Mouse (Mus musculus): ENCODE data around the gene Kpna3. TPM values are rescaled to one million over a fixed set of nuclear protein-coding genes. Genes with fewer than 3 reads are reported as not detected.

Kpna3 gene
- polyA plus RNA-seq, 1 experiment: 5.4 TPM

DNA sequence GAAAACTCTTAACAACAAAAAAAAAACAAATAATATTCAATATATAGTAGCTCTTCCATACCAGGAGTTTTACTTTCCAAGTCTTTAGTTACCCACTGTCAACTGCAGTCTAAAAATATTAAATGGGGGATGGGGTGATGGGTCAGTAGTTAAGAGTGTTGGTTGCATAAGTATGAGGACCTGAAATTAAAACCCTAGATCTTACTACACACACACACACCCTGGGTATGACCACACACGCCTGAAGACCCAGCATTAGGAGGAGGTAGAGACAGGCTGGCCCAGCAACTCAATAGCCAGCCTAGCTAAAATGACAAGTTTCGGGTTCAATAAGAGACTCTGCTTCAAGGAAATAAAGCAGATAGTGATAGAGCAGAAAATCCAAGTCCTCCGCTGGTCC is 32.6 kb downstream of the Kpna3 start:
- DNase-seq (ENCODE audit: low read depth, low spot score): no peak
- WGBS: 95% methylated on average over 3 of the region's 3 CpGs

DNA sequence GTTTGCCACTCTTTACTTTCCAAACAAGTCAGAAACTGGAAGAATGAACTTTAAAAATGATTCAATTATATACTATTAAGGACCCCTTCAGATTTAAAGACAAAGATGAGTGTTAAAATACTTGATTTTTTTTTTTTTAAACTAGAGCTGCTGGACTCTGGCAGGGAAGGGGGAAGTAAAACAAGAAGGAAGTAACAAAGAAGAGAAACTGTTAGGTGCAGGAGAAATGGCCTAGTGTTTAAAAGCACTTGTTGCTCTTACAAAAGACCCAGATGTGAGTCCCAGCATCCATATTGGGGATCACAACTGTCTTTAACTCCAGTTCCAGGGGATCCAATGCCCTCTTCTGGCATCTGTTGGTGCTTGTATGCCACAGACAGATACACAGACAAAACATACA is 33.9 kb downstream of the Kpna3 start:
- DNase-seq (ENCODE audit: low read depth, low spot score): no peak

DNA sequence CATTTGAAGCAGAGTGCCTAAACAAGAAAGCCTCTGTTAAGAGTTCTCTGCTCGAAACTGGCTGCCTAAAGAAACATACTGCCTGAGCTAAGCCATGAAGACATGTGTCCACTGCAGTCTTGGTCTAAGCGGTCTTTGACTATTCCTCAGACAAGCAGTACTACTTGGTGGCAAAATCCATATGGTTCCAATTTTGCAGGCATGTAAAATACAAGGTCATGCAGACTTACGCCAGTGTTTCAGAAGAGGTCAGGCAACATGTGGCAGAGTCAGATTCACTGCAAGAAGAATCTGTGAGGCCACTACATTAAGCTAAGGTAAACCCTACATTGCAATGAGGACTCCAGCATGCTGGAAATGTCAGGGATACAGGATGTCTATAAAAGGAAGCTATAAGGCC is 34.7 kb downstream of the Kpna3 start:
- WGBS: 96% methylated on average over 3 of the region's 3 CpGs
- no peak for DNase-seq (ENCODE audit: low read depth, low spot score)

DNA sequence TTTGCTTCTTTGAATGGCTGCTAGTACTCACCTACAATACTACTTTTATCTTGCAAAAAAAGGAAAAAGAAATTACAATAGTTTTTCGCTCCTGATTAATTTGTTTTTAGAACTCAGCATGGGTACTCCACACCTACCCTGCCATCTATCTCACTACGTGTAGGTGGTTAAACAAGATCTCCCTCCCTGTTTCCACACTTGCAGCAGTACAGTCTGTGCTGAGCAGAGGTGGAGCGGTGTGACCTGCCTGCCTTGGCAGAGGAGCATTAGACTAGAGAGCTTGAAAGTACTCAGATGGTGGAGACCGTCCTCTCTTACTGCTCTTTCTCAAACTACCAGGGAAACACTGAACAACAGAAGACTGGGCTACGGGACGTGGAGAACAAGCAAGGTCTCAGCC is 44.9 kb downstream of the Kpna3 start:
- WGBS: 93% methylated on average over 6 of the region's 6 CpGs
- no peak for DNase-seq (ENCODE audit: low read depth, low spot score)

DNA sequence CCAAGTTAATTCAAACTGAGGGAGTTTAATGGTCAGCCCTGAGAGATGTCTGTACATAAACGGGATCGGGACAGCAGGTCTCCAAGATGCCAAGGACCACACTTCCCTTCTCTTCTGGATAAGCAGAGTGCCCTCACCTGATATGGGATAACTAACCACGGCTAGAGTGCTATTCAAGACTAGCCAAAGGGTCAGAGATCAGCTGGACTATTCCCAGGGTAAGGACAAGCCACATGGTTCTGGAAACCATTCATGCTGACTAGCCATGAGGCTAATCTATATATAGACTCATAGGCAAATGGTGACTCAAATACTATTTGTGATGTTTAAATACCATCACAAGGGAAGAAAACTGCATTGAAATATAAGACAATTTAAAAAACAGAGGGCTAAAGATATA is 49.1 kb downstream of the Kpna3 start:
- DNase-seq (ENCODE audit: low read depth, low spot score): no peak
- WGBS: 83% methylated on average over 3 of the region's 3 CpGs

DNA sequence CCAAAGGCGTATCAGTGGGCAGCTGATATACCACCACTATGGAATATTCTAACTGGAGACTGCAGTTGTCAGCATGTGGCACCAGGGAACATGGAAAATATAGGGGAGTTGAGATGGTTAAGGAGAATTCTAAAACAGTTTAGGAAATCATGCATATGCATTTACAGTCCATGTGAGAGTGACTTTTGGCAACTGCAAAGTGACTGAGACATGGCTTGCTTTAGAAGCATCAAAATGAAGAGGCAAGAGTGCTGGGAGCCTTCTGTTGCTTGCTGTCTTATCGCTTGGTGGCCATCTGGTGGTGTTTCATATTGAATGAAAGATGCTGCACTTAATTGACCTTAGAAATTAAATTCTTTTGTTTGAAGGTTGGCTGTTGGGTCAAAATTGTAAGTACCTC is 72.4 kb downstream of the Kpna3 start:
- DNase-seq (ENCODE audit: low read depth, low spot score): no peak
- WGBS: 94% methylated on average over 2 of the region's 2 CpGs

DNA sequence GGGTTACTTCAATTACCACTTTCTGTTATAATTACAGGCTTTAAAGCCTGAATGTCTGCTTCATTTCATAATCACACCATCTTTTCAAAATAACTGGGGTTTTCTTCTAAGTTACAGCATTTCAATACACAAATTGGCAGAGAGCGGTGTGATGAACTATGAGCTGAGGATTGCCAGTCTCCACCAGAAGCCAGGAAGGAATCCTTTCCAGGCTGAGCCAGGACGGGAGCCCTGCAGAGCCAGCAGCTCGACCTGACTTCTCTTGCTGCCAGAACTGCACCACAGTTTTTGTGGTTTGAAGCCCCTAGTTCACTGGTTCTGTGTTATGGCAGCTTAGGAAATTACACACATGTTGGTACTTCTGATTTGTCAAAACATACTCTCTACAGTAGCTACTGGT is 75.0 kb downstream of the Kpna3 start:
- no peak for DNase-seq (ENCODE audit: low read depth, low spot score)
- 86% methylated on average over 3 of the region's 3 CpGs for WGBS

DNA sequence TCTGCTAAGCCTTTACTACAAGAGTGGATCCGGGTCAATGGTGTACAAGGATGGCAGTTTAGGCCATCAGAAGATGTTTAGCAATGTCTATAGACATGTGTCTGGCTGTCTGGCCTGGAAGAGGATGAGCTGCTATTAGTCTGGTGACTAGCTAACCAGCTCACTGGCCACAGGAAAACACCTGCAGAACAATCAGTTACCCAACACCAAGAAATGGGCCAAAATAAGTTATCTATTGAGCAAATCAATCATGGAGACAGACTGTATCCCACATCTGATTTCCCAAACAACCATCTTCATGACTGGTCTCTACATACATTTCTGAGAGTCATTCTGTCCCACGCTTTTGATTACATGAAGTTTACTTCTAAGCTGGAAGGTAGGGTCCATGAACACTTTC is 75.9 kb downstream of the Kpna3 start:
- no peak for DNase-seq (ENCODE audit: low read depth, low spot score)

DNA sequence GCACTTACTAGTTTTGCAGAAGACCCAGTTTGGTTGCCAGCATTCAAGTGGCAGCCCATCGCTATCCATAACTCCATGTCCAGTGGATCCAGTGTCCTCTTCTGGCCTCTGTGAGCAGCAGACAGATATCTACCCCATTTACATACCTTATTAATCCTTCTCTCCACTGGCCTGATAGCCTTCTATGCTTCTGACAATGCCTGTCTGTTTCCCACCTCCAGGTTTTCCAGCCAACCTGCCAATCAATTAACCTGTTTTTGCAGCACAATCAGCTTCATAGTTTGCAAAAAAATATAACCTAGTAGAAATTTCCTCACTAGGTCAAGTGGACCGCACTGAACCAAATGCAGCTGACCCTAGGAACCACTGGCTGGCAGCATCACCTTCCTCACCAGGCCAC is 77.4 kb downstream of the Kpna3 start:
- no peak for DNase-seq (ENCODE audit: low read depth, low spot score)
- WGBS: 91% methylated on average over 2 of the region's 2 CpGs

More for the DNA sequence above, 75.9 kb downstream of the Kpna3 start:
- WGBS: 71% methylated on average over 2 of the region's 2 CpGs

DNA sequence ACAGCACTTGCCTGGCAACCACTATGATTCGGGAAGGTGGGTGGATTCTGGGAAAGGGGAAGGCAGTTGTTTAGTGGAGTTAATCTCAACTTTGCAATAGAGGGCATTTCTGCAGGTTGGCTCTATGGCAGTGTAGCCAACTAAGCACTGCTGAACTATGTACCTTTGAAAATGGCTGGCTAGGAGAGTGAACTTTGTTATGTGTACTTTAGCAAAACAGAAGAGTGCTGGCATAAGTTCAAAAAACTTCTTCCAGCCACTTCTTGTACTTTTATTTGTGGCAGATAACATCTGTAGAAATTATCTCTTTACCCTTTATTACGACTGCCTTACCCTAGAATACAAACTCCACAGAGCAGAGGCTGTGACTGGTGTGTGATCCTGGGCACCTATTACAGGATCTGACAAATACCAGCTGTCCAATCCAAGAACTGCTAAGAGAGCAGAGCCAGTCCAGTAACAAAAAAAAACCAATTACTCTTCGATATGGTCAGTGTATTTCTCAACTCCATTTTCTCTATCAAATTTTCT is 78.6 kb downstream of the Kpna3 start:
- 21% methylated on average over 3 of the region's 3 CpGs for WGBS

DNA sequence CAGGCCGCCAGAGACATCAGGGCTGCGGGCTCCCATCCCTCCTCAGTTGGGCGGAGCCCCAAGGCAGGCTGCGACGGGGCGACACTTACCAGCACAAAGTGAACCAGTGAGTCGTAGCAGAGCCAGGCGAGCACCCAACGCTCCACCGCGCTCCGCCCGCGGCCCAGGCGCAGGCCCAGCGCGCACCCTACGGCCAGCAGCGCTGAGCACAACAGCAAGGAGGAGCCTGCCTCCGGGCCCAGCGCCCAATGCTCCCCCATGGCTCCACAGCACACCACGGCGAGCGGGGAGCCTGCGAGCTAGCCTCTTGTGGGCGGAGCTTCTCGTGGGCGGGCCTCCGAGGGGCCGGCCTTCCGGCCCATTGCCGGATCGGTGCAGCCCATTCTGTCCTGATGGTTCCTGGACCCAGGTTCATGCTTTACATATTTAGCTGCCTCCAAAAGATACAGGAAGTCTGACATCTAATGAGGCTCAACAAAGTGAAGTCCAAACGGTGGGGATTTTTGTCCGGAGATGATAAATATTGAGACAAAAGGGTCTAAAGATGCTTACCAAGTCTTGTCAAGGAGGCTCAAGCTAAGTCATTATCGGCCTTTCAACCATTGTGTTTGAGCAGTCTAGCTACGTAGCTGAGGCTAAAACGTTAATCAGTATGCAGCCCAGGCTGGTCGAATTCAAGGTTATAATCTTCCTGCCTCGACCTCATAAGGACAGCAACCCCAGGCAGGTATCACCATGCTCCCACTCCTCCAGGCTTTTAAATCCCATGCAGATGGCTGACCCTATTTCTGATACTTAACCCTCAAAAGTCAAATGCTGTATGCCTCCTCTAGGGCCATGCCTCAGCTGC is 79.3 kb downstream of the Kpna3 start, which contains the start of gene Ebpl:
Gene Ebpl, minus strand, starts transcription at position 309 of the 850 bp plus-strand sequence.
- peak; percentile 75 for DNase-seq (ENCODE audit: low read depth, low spot score)
- under 1% methylated on average over 40 of the region's 40 CpGs for WGBS

More for the DNA sequence above, 78.6 kb downstream of the Kpna3 start:
- peak; percentile 54 for DNase-seq (ENCODE audit: low read depth, low spot score)

DNA sequence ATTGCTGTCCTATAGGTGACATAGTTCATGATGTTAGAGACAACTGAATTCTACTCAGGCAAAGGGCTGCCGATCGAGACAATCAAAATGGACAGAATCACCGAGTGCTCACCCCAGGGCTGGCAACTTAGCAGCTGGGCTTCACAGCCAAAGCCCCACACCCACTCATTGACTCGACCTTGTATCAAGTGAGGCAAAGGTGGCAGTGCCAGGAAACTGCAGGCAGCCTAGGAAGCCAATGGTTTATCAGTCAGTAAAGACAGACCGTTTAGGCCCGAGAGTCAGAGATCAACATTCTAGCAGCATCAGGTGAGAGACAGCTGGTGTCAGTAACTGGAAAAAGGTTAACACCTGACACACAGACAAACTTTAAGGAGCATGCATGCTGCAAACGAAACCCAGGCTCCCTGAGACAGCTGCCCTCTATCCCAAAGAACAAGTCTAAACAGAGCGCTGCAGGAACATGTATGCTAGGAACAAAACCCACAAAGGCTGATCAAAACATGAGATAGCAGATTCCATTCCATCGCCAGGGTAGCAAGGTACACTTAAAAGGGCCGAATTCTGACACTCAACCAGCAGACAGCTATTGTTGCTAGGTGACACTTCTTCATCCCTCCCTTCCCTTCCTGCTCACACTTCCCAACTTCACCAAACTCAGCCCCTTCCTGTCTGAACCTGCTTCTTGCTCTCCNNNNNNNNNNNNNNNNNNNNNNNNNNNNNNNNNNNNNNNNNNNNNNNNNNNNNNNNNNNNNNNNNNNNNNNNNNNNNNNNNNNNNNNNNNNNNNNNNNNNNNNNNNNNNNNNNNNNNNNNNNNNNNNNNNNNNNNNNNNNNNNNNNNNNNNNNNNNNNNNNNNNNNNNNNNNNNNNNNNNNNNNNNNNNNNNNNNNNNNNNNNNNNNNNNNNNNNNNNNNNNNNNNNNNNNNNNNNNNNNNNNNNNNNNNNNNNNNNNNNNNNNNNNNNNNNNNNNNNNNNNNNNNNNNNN is 85.1 kb downstream of the Kpna3 start:
- DNase-seq (ENCODE audit: low read depth, low spot score): no peak
- 79% methylated on average over 10 of the region's 10 CpGs for WGBS

DNA sequence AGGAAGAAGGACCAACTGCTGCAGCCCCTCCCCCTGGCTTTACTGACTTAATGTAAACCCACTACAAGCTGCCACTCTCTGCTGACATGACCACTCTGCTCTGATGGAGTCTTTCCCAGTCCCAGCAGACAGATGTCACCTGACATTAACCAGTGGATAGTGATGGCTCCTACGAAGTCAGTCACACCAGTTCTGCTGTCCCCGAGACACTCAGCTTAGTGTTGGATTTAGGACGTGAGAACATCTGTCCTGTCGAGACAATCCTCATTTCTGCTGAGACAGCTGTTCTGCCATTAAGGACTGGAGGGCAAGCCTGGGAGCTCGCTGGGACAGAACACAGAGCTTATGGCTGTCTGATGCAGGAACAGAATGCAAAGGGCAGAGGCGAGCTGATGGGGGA is 88.9 kb downstream of the Kpna3 start:
- no peak for DNase-seq (ENCODE audit: low read depth, low spot score)
- WGBS: 84% methylated on average over 6 of the region's 6 CpGs

DNA sequence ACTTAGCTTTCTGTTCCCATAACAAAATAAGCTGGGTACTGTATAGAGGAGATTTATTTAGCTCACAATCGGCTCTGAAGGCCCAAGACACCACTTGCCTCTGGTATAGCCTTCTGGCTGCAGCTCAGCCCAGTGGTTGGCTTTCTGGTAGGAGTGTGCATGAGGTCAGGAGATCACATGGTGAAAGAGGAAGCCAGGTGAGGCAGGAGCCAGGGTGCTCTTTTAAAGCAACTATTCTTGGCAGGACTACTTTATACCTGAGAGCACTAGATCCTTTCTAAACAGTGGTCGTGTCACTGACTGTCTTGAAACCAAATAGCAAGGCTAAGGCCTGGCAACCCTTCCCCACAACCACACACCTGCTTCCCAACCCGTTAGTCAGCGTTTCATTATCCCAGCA is 89.8 kb downstream of the Kpna3 start:
- 82% methylated on average over 4 of the region's 4 CpGs for WGBS
- DNase-seq (ENCODE audit: low read depth, low spot score): no peak

DNA sequence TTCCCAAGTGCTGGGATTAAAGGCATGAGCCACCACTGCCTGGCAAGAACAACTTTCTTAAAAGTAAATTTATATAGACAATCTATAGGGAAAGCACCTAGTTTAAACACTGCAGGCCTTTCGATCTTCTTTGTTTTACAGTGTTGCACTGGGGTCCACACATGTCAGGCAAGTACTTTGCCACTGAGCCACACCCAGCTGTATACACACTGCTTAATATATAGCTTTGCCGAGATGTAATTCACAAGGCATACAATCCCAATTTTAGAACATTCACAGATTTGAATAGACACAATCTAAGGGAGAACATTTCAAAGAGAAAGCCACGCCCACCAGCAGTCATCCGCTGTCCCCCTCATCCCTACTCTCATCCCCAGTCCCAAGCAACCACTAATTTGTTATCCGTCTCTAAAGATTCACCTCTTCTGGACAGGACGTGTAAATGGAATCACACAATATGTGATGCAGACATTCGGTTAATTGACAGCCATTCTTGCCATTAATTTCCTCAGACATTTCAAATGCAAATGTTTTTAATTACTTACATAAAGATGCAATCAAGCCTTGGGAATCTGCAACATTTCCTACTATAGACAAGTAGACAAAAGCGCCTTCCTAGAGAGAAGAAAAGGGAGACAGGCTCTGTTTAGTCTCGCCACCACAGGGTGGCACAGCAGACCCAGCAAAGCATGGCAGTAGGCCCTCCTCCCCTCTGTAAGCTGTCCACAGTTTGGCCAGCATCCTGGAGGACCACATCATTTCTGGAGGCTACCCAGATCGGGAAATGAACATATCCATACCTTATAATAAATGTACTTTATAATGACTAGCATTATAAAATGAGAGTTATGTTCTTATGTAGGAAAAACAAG is 92.6 kb downstream of the Kpna3 start:
- 83% methylated on average over 10 of the region's 10 CpGs for WGBS
- no peak for DNase-seq (ENCODE audit: low read depth, low spot score)

DNA sequence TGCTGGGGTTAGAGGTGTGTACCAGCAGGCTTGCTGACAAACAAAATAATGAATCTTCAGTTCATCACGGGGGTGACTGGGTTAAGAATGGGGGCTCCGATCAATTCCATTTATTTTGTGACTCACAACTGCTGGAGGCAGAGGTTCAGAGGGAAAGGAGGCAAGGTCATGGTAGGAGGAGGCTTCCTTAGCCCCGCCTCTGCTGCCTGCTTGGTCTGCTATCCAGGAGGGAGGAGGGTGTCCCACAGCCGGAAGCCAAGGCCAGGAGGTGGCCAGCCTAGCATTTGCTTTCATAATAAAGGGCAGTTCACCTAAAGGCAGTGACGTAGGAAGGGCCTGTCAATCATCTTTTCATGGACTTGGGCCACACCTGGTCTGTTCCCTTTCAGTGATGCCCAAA is 95.1 kb downstream of the Kpna3 start:
- 59% methylated on average over 5 of the region's 5 CpGs for WGBS
- no peak for DNase-seq (ENCODE audit: low read depth, low spot score)

DNA sequence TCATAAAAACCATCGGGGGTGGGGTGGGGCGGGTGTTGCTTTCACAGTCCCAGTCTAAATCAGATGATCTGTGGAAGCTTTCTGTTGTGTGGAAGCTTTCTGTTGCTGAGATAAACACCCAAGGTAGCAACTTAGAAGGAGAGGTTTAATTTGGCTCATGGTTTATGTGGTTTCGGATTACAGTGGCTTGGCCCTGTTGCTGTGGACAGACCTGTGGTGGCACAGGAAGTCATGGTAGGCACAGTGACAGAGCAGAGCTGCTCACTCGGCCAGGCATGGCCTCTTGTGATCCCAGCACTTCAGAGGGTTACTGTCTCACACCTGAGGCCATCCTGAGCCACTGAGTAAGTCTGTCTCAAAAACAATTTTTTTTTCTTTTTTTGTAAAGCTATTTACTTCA is 100.3 kb downstream of the Kpna3 start:
- WGBS: 84% methylated on average over 4 of the region's 4 CpGs
- no peak for DNase-seq (ENCODE audit: low read depth, low spot score)

DNA sequence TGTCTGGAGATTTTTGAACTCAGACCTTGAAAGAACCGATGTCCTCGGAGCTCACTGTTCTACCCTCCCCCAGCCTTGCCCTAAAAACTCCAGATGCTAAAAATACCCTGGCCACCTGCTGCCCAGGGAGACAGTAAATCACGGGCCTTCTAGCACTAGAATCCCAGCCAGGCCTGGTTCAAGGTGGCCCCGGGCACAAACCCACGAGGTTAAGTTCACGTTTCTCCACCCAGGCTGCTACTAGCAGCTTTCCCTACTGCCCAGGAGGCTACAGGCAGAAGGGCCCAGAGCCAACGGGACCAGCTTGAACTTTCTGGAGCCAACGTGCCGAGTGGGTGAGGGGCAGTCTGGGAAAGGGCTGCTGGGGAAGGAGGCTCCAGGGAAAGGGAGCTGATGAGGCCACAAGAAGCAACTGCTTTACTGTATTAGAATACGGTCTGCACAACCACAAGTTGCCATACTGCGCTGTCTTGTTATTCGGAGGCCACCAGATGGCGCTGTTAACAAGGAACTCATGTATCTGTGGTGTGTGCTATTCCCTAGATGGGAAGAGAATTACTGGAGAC is 108.6 kb downstream of the Kpna3 start:
- 14% methylated on average over 13 of the region's 13 CpGs for WGBS
- peak; percentile 80 for DNase-seq (ENCODE audit: low read depth, low spot score)

DNA sequence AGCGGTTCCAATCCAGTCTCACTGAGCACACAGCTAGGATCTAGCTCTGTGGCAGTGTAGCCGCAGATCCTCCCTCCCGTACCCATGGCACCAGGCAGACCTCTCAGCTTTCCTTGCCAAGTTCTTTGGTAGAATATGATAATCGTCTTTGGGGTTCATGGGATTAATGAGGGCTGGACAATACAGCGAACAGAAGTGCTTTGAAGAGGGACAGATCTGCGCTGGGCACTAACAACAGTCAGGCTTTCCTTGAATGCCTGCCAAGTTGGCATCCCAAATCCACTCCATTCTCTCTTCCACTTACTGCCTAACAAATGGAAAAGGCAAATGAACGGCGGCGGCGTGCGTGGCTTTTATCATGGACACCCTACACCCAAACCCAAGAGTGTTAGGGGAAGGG is 109.1 kb downstream of the Kpna3 start:
- 81% methylated on average over 11 of the region's 11 CpGs for WGBS
- DNase-seq (ENCODE audit: low read depth, low spot score): no peak
